Mouse (Mus musculus) frontal cortex, postnatal 10 days (tissue): Measurements from ENCODE around the gene Chac2.
A peak's percentile ranks its signal among the peaks of the same experiment; 100 is the strongest.
"Not testable (repeated sequence)": the region's sequence is repeated elsewhere in the genome, so short reads cannot be mapped to it uniquely, and the experiment has no call there.

Experiments used
- DNase-seq, 2 experiments: peaks; one replicate each; pipeline ENCODE4 v3.0.0; 2022; ENCODE audit warnings: low spot score in 2 of 2, mixed read lengths in 1 of 2

Chac2 gene

DNA sequence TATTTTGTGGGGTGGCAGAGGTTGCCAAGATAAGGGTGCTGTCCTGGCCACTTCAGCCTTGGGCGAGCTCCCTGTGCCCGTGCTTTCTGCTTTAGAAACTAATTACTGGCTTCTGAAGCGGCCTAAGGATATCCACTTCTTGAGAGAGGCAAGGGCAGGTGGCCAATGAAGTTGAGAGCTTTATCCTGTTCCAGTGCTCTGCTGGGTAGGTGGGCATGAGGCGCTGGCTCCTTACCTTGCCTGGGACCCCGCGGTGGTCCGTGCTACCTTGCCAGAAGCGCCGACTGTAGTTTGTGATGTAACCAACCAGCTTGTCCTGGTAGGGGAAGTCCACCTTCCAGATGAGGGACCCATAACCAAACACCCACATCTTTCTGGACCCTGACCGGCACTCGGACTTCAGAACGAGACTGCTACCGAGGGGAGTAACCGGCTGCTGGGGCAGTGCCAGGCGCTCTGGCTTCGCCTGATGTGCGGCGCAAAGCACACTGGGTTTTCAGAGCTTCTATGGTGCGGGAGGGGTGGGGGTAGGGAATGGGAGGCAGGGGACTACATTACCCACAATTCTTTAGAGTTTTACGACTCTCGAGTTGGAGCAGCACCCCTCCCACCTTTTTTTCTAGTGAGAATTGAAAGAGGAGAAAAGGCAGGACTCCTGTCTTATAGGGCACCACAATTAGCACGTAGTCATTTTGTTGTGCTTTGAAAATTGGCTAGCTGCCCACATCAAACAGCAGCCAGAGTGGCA is at the start of gene Chac2:
Gene Chac2, minus strand, starts transcription at position 474 of the 748 bp plus-strand sequence.
- peak; percentile 80 to 83 for DNase-seq

GRCm38 (mm10) chr11:31034958-31035357 is 48.8 kb upstream of the Chac2 start:
- no peak for DNase-seq

DNA sequence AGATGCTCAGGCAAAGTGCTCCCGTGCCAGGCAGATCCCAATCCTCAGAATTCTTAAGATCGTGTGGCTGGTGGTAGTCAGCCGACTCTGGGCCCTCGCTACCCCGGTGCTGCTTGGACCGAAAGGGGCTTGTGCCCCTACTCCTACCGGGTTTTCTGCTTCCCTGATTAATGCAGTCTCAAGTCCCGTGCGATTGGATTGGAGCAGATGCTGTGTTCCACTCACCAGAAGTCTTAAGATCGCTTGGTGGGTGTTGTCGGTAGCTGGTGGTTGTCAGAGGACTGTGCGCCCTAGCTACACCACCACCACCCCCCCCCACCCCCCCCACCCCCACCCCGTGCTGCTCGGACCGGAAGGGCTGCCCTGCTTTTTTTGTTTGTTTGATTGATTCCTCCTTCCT is 31.3 kb upstream of the Chac2 start:
- not testable (repeated sequence) for DNase-seq

DNA sequence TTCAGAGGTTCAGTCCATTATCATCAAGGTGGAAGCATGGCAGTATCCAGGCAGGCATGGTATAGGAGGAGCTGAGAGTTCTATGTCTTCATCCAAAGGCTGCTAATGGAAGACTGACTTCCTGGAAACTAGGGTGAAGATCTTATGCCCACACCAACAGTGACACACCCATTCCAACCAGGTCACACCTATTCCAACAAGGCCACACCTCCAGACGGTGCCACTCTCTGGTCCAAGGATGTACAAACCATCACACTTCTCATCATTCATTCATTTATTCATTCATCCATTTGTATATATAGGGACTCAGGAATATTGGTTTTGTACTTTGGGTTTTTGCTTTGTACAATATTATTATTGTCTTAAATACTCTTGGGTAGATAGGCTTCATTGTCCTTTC is 23.5 kb upstream of the Chac2 start:
- DNase-seq: not testable (repeated sequence)

GRCm38 (mm10) chr11:31001169-31001908 is 15.2 kb upstream of the Chac2 start:
- no peak for DNase-seq

- DNase-seq: no peak
Observed at GRCm38 (mm10) chr11:31000028-31000427, 13.9 kb upstream of the Chac2 start.

DNA sequence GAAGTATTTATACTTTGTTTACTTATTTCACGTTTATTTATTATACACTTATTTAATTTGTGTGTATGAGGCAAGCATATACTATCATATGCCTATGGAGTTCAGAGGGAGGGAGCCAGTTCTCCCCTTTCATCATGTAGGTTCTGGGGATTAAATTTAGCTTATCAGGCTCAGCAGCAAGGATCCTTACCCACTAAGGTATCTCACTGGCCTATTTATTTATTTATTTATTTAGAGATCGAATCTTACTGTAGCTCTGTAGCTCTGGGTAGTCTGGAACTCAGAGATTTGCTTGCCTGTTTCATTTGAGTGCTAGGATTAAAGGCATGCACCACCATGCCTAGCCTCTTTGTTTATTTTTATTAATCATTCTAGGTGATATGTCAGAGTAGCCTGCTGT is 12.6 kb upstream of the Chac2 start:
- no peak for DNase-seq

DNA sequence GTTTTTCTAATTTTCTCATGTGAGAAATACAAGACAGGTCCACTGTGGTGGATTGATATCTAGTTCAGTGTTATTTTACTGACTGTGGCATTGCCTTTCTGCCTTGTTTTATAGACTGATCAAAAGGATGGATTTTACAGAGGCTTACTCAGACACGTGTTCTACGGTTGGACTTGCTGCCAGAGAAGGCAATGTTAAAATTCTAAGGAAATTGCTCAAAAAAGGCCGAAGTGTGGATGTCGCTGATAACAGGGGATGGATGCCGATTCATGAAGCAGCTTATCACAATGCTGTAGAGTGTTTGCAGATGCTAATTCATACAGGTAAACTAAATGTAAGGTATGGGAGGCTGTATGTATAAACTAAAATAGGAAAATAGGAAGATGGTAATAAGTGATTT is 12.0 kb upstream of the Chac2 start:
- no peak for DNase-seq

GRCm38 (mm10) chr11:30996670-30997069 is 10.5 kb upstream of the Chac2 start:
- no peak for DNase-seq

DNA sequence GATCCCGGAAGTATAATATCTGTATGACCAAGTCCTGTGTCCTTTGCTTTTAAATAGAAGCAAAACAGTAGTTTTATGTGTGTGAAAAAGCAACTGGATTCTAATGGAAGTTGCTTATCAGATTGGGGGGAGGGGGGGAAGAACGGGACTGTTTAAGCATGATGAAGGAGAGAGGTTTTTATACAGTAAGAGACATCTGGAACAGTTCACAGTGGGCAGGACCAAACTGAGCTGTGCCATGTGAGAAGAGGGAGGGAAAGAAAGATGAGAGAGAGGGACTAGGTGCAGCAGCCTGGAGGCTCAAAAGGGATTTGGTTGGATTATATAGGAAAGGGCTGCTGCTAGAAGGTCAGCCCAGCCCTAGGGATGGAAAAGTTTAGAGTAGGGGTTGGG is 471 bp upstream of the Chac2 start:
- no peak for DNase-seq

GRCm38 (mm10) chr11:30985237-30985636 is 913 bp downstream of the Chac2 start:
- DNase-seq: no peak

DNA sequence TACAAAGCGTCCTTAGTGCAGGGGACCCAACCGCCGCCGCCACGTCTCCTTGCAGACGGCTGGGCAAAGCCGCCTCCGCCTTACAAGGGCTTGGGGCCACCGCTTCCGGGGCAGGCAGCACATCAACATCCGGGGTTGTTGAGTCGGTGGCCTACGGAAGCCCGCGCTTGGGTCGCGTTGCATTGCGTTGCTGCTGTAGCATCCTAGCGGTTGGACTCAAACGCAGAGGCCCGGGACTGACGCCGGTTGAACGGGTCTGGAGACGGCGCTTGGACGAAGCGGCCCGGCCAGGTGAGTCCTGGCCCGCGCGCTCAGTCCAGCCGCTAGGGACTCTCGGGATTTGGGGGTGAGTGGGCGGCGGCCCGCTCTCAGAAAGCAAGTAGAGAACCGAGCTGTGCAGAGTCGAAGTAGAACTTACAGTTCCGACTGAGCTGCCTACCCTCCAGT is 31.8 kb downstream of the Chac2 start, which contains the start of gene Erlec1:
Gene Erlec1, minus strand, starts transcription at position 57 of the 447 bp plus-strand sequence.
- DNase-seq: peak; percentile 82 to 88

- peak; percentile 13 to 26 for DNase-seq
Observed at GRCm38 (mm10) chr11:30953469-30954154, 32.5 kb downstream of the Chac2 start.

DNA sequence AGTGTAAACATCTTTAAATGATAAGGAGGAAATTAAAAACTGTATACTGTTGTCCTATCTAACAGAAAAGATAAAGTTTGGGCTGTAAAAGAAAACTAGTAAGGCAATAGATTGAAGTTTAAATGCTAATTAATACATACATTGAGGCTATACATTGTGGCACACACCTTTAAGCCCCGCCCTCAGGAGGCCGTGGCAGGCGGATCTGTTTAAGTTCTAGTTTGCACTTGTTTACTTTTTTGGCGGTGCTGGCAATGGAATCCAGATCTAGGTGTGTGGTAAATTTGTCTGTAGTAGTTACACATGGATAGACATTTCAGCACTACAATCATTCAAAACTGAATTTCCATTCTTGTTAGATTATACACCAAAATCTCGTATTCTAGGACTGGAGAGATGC is 33.3 kb downstream of the Chac2 start:
- no peak for DNase-seq

- no peak for DNase-seq
Observed at GRCm38 (mm10) chr11:30943522-30943921, 42.6 kb downstream of the Chac2 start.

GRCm38 (mm10) chr11:30928498-30928897 is 57.7 kb downstream of the Chac2 start:
- no peak for DNase-seq

DNA sequence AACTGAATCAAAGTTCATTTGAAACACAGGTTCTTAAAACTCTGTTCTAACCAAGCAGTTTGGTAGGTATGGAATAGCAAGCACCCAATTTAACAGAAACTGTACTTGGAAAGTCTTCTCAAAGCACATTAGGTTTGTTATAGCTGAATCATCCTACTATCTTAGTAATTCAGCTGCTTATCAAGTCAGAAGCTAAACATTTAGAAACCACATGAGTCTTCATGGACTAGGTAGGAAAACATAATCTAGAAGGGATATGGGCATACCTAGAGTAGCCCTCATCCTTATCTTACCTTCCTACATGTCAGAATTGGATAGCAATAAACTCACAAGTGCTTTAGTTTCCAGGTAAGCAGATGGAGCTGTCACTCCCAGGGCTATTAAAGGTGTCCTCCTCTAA is 58.1 kb downstream of the Chac2 start:
- no peak for DNase-seq
